Mouse (Mus musculus) midbrain, embryonic 10.5 days (tissue): Measurements from ENCODE around the gene Arsg. TPM values are rescaled to one million over a fixed set of nuclear protein-coding genes. Genes with fewer than 3 reads are reported as not detected.

Source experiments
- DNase-seq: peaks from one replicate; pipeline ENCODE4 v3.0.0-alpha.2; 2017; ENCODE audit warnings: low spot score
- H3K27ac ChIP-seq: fragments of 300-500 bp; sonication (generic); replicated peaks from 2 replicates; pipeline ENCODE4 v1.5.1; 2016; ENCODE audit warnings: mild to moderate bottlenecking
- H3K27me3 ChIP-seq: fragments of 300-500 bp; sonication (generic); 2 replicates; pipeline ENCODE4 v1.6.1; 2016; ENCODE audit warnings: low read depth, mild to moderate bottlenecking; ENCODE audit not compliant: poor library complexity, severe bottlenecking
- H3K36me3 ChIP-seq: fragments of 300-500 bp; sonication (generic); 2 replicates; pipeline ENCODE4 v1.6.1; 2016; ENCODE audit warnings: mild to moderate bottlenecking, moderate library complexity
- H3K4me1 ChIP-seq: fragments of 300-500 bp; sonication (generic); 2 replicates; pipeline ENCODE4 v1.6.1; 2016
- H3K4me3 ChIP-seq: fragments of 300-500 bp; sonication (generic); 2 replicates; pipeline ENCODE4 v1.5.1; 2016; ENCODE audit warnings: mild to moderate bottlenecking, moderate library complexity
- H3K9me3 ChIP-seq: fragments of 300-500 bp; sonication (generic); replicated peaks from 2 replicates; pipeline ENCODE4 v1.6.1; 2016; ENCODE audit warnings: mild to moderate bottlenecking
- WGBS: fragments of 180-500 bp; shearing (Covaris S2); methylation state at CpG from one replicate; pipeline ENCODE4 v1.1.7; 2016; 5-methylcytosine and 5-hydroxymethylcytosine counted together
- polyA plus RNA-seq: library from polyadenylated mRNA; unstranded; fragments of >200 nt; fragmentation: Nextera tagmentation; extraction: Ambion mirVana; gene quantifications from 2 replicates; pipeline ENCODE4 v1.2.1, GENCODE M21; 2016

Gene Arsg
- 1.9 and 2.2 TPM in 2 replicates for polyA plus RNA-seq

DNA sequence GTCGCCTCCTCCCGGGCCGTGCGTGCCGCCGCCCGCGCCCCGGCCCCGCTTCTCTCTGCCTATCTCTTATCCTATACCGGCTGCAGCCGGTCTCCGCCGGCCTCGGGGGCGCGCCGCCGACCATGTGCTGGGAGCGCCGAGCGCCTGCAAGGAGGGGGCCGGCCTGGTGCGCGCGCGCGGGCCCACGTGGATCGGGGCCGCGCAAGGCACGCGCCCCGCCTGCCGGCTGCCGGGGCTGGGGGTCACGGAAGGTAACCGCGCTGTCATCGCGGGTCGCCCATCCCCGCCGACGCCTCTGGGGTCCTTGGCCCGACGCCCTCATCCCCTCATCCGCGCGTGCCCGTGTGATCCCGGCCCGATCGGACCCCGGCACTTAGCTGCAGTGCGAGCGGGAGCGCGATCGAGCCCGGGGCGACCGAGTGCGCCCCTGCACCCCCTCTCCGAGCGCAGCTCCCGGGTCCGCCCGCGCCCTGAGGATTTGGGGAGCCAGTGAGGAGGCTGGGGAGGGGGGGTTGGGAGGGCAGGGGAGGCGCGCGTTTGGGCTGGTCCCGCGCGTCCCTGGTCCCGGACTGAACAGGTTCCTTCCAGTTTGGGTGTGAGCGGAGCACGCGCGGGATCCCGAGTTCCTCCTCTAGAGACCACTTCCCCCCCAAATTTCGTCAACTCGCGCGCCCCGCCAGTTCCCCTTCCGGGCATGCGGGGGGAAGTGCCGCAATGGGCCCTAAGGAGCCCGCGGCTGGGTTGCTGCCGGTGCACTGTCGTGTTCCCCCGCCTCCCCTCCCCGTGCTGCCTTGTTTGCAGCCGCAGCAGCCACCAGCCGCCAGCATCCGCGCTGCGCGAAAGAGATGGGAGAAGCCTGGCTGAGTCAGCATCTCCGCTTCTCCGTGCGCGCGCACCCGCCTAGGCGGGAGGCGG, at the start of gene Arsg, which contains the start of gene Slc16a6:
Gene Arsg (plus strand): TSS at position 204 of the 915 bp plus-strand sequence.
Gene Slc16a6 (minus strand): TSS at position 428 of the 915 bp plus-strand sequence.
- peaks cover 29% of the 10 kb centered on the region for H3K27me3 ChIP-seq
- DNase-seq, result peak; percentile 93
- peak within 1 kb of the TSS; percentile 99 for H3K27ac ChIP-seq
- no peaks in the 10 kb centered on the region for H3K36me3 ChIP-seq
- peaks cover 70% of the 10 kb centered on the region for H3K4me1 ChIP-seq
- no peaks in the 10 kb centered on the region for H3K9me3 ChIP-seq
- H3K4me3 ChIP-seq, result peak within 1 kb of the TSS; percentile 85
- under 1% methylated on average over 110 of the region's 111 CpGs for WGBS

DNA sequence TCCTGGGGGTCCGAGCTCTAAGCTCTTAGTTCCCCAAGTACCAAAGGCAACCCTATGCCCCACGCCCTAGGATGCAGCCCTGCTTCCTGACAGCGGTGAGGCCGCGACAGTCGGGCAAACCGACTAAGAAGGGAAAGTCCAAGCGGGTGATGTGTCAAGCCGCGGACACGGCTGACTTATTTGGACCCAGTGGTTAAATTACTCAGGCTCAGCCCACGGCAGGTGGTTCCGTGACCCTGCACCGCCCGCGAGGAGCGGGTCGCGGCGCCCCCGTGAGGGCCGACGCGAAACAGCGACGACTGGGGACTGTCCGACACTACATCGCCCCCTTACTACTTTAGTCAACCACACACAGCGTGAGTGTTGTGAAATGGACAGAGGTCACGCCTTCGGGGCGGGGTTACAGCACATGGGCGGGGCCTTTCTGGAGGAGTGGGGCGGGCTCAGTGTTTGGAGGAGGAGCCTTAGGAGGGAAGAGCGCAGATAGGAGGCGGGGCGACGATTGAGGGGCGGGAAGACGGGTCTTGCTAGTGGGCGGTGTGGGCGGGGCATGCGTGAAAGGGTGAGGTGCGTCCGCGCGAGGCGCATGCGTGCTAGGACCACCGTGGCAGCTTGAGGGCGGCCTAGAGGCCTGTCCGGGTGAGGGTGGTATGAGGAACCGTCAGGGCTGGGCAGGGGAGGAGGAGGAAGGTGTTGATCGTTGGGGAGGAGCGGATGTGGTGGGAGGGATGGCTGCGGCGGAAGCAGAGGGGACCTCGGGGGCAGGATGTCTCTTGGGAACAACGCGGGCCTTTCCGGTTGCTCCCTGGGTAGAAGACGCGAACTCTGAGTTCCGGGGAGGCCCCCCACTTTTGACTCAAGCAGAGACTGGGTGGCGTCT, 47.5 kb upstream of the Arsg start, which contains the start of gene Amz2:
Gene Amz2 (plus strand): TSS at position 555 of the 880 bp plus-strand sequence.
- peaks cover 25% of the 10 kb centered on the region for H3K36me3 ChIP-seq
- WGBS, result under 1% methylated on average over 65 of the region's 65 CpGs
- peak; percentile 100 for DNase-seq
- peaks cover 18% of the 10 kb centered on the region for H3K4me1 ChIP-seq
- no peaks in the 10 kb centered on the region for H3K27me3 ChIP-seq
- H3K27ac ChIP-seq, result peak within 1 kb of the TSS; percentile 90
- peak within 1 kb of the TSS; percentile 65 for H3K4me3 ChIP-seq
- H3K9me3 ChIP-seq, result peaks cover 5% of the 10 kb centered on the region; the same call in 1 of the 2 replicates

DNA sequence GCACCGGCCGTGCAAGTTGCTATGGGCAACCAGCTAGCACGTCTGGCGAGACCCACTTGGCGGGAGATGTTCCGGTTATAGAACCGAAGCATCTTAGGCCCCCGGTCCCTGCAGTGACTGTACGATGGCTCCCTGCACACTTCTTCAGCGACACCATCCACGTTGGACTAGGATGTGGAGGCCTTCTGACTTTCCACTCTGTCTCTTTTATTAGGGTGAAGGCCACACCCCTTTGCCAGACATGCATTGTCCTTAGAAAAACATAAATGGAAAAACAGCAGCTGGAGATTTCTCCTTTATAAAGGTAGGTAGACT, 46.9 kb upstream of the Arsg start:
- no peaks in the 10 kb centered on the region for H3K27me3 ChIP-seq
- no peak for DNase-seq
- WGBS, result under 1% methylated on average over 11 of the region's 11 CpGs
- peaks cover 31% of the 10 kb centered on the region for H3K36me3 ChIP-seq
- H3K4me1 ChIP-seq, result peaks cover 18% of the 10 kb centered on the region
- peaks cover 5% of the 10 kb centered on the region; the same call in 1 of the 2 replicates for H3K9me3 ChIP-seq
- peak overlapping the region; percentile 90 for H3K27ac ChIP-seq
- peak overlapping the region; percentile 65 for H3K4me3 ChIP-seq

DNA sequence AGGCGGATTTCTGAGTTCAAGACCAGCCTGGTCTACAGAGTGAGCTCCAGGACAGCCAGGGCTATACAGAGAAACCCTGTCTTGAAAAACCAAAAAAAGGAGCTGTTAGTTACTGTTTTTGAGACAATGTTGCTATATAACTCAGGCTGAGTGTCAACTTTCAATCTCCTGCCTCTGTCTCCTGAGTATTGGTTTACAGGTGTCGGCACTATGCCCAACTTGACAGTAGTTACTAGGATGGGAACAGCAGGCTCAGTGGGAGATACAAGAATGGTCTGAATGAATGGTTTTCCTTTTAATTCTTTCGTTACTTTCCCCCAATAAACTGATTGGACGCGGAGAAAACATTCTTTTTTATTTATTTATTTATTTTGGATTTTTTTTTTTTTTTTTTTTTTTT, 45.8 kb upstream of the Arsg start:
- H3K9me3 ChIP-seq, result peaks cover 1% of the 10 kb centered on the region; the same call in 1 of the 2 replicates
- no peaks in the 10 kb centered on the region for H3K27me3 ChIP-seq
- no peak overlapping the region for H3K27ac ChIP-seq
- peaks cover 18% of the 10 kb centered on the region for H3K4me1 ChIP-seq
- DNase-seq, result no peak
- peaks cover 41% of the 10 kb centered on the region for H3K36me3 ChIP-seq
- no peak overlapping the region for H3K4me3 ChIP-seq
- 96% methylated on average over 5 of the region's 5 CpGs for WGBS

DNA sequence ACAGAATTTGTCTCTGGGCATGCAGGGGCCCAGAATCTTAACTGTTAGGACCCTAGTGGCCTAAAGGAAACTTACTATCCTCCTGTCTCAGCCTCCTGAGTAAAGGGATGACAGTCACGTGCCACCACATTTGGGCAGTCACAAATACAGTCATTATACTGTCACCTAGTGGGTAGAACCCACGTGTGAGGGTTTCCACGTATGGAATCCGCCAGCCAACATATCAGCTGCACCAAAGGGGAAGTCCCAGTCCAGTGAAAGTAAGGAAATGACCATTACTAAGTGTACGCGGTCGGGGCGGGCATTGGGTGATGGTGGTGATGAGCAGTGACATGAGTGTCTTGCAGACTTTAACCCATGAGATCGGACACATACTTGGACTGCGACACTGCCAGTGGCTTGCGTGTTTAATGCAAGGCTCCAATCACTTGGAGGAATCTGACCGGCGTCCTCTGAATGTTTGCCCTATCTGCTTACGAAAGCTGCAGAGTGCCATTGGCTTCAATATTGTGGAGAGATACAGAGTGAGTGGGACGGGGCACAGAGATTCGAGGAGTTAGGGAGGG, 38.9 kb upstream of the Arsg start:
- DNase-seq, result no peak
- Histone ChIP-seq H3K9me3 (no peaks in the 10 kb centered on the region), H3K4me1 (peaks cover 6% of the 10 kb centered on the region), H3K4me3 (no peak overlapping the region), H3K36me3 (peaks cover 88% of the 10 kb centered on the region), H3K27ac (no peak overlapping the region), H3K27me3 (no peaks in the 10 kb centered on the region)
- 92% methylated on average over 16 of the region's 16 CpGs for WGBS

DNA sequence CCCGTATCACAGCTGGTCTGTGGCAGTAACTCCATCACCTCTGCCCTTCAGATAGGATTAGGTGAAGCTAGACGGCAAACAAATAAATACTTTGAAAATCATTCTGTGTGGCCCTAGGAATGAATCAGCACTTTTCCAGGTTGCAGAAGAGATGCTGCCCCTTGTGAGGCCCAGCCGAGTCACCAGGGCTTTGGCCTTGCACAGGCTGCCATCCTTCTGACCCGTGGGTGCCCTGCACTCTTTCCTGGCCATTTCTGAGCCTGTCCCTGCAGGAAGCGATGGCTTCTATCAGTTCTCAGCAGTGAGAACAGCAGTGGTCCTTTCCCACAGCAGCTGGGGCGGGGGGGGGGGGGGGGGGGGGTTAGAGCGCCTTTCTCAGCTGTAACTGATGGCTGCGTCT, 36.3 kb upstream of the Arsg start:
- Histone ChIP-seq H3K4me1 (peaks cover 23% of the 10 kb centered on the region), H3K27ac (no peak overlapping the region), H3K27me3 (peaks cover 12% of the 10 kb centered on the region), H3K36me3 (peaks cover 62% of the 10 kb centered on the region), H3K9me3 (no peaks in the 10 kb centered on the region), H3K4me3 (no peak overlapping the region)
- 65% methylated on average over 8 of the region's 8 CpGs for WGBS
- DNase-seq, result no peak

DNA sequence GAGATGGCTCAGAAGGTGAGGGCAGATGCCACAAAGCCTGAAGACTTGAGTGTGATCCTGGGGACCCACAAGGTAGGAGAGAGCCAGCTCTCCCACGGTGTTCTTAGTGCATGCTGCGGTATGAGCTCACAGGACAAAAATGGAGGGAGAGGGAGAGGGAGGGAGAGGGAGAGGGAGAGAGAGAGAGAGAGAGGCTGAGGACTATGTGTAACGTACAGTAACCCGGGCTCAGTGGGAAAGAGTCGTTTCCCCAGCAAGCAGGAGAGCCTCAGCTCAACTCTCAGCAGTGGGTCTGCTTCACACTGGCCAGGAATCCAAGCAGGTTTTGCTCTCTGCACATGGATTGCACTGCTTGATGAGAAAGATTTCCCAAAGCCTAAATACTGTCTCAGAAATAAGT, 34.0 kb upstream of the Arsg start:
- DNase-seq, result peak; percentile 22
- 27% methylated on average over 5 of the region's 5 CpGs for WGBS
- peak overlapping the region; percentile 61 for H3K4me3 ChIP-seq

DNA sequence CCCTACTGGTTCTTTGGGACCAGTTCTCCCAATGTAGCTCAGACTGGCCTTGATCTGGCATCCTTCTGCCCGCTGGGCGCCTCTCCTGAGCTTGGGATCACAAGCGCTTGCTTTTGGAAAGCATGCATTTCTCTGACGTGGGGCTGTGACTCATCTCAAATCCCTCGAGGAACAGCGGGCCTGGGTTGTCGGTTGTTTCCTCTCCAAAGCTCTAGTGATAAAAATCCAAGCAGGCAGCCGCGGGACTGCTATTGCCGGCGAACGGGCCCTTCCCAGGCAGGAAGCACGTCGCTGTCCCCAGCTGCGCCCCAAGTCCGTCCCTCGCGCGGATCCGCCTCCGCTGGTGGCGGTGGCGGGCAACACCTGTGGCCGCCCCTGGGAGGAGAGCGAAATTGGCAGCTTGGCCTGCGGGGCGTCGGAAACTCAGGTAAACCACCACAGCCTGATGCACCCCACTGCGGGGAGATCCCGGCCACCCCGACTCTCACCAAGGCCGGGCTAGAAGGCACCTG, 33.3 kb upstream of the Arsg start:
- Histone ChIP-seq H3K27me3 (peaks cover 12% of the 10 kb centered on the region), H3K36me3 (peaks cover 36% of the 10 kb centered on the region), H3K27ac (peak overlapping the region; percentile 80), H3K4me3 (peak overlapping the region; percentile 61), H3K9me3 (no peaks in the 10 kb centered on the region), H3K4me1 (peaks cover 23% of the 10 kb centered on the region)
- 1% methylated on average over 32 of the region's 32 CpGs for WGBS
- peak; percentile 68 for DNase-seq

More for the DNA sequence above, 34.0 kb upstream of the Arsg start:
- Histone ChIP-seq H3K36me3 (peaks cover 43% of the 10 kb centered on the region), H3K4me1 (peaks cover 23% of the 10 kb centered on the region), H3K27ac (no peak overlapping the region), H3K9me3 (no peaks in the 10 kb centered on the region), H3K27me3 (peaks cover 12% of the 10 kb centered on the region)

DNA sequence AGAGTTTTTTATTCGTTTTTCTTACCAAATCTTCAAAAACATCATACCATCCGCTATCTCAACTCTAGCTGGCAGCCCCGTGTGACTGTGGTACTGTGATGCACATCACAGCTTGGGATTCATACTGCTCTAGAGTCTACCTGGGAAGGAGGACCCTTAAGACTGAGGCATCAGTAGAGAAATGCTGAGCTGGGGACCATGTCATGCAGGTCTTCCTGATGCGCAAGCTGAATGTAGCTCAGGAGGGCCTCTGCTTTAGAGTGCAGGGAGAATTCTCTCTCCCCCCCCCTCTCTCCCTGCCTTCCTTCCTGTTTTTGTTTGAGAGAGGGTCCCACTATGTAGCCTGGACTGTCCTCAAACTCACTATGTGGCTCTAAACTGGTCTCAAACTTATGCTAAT, 32.5 kb upstream of the Arsg start:
- Histone ChIP-seq H3K9me3 (no peaks in the 10 kb centered on the region), H3K36me3 (peaks cover 29% of the 10 kb centered on the region), H3K27me3 (peaks cover 12% of the 10 kb centered on the region), H3K27ac (no peak overlapping the region), H3K4me3 (peak overlapping the region; percentile 61), H3K4me1 (peaks cover 23% of the 10 kb centered on the region)
- 56% methylated on average over 4 of the region's 4 CpGs for WGBS
- DNase-seq, result no peak

DNA sequence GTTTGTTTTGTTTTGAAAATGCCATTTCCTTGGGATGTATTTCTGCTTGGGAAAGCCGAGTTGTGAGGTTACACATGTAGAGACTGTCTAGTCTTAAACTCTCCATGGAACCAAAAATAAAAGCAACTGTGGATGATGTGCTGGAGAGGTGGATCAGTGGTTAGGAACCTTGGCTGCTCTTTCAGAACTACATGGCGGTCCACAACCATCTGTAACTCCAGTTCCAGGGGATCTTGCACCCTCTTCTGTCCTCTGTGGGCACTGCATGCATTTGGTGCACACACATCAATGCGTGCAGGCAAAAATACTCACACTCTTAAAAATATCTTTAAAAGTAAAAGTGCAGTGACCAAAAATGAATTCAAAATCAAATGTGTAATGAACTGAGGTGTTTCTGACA, 32.1 kb upstream of the Arsg start:
- Histone ChIP-seq H3K4me3 (no peak overlapping the region), H3K36me3 (peaks cover 24% of the 10 kb centered on the region), H3K9me3 (no peaks in the 10 kb centered on the region), H3K27ac (no peak overlapping the region), H3K27me3 (peaks cover 12% of the 10 kb centered on the region), H3K4me1 (peaks cover 23% of the 10 kb centered on the region)
- DNase-seq, result peak; percentile 38
- WGBS, result 57% methylated on average over 3 of the region's 3 CpGs

DNA sequence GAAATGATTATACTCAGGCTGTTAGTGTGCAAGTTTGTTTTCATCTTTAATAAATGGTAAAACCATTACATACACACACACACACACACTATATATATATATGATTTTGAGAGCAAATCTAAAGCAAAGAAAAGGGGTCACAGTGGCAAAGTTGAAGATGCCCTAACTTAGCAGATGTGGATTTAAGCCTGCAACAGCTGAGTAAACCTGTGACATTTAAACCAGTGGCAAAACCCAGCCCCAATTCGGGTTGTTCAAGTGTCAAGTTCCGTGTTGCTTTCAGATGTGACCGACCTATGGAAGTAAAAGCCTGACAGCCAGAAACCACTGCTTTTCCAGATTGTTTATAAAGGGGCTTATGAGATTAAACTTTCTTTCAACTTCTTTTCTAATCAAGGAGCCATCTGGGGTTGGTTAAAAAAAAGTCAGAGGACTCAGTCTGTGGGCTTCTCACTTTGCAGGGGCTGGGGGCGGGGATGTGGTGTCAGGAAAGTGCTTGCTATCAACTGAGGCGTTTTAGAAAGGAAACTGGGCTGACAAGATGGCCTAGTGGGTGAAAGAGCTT, 30.9 kb upstream of the Arsg start:
- DNase-seq, result peak; percentile 18
- Histone ChIP-seq H3K36me3 (peaks cover 13% of the 10 kb centered on the region), H3K9me3 (no peaks in the 10 kb centered on the region), H3K27ac (no peak overlapping the region), H3K27me3 (peaks cover 12% of the 10 kb centered on the region), H3K4me3 (no peak overlapping the region), H3K4me1 (peaks cover 19% of the 10 kb centered on the region)
- 57% methylated on average over 5 of the region's 5 CpGs for WGBS
